Mouse (Mus musculus) T-helper 2 cell (primary cell): ENCODE data around the gene Defb25.

Experiments used
- in situ Hi-C: fragments of 300-600 bp; cut with MboI, MseI; formaldehyde crosslinking; loops from one replicate; pipeline ENCODE4 v1.15.1; 2025; ENCODE audit warnings: high pct_unique_total_duplicates

Defb25 gene

GRCm38 (mm10) chr2:152573484-152573883, 49.4 kb downstream of the Defb25 start:
- in situ Hi-C loops = no loop called here
